Mouse (Mus musculus) B cell, adult 67 days (primary cell): ENCODE data around the gene Ice2. TPM values are rescaled to one million over a fixed set of nuclear protein-coding genes. Genes with fewer than 3 reads are reported as not detected.

Experiments
- total RNA-seq, 2 experiments: library from RNA; stranded (reverse); gene quantifications; 4 replicates each; pipeline ENCODE4 v1.2.4; 2023

Gene Ice2
- total RNA-seq: 10 to 100 TPM; 29.2 to 31.7 TPM

DNA sequence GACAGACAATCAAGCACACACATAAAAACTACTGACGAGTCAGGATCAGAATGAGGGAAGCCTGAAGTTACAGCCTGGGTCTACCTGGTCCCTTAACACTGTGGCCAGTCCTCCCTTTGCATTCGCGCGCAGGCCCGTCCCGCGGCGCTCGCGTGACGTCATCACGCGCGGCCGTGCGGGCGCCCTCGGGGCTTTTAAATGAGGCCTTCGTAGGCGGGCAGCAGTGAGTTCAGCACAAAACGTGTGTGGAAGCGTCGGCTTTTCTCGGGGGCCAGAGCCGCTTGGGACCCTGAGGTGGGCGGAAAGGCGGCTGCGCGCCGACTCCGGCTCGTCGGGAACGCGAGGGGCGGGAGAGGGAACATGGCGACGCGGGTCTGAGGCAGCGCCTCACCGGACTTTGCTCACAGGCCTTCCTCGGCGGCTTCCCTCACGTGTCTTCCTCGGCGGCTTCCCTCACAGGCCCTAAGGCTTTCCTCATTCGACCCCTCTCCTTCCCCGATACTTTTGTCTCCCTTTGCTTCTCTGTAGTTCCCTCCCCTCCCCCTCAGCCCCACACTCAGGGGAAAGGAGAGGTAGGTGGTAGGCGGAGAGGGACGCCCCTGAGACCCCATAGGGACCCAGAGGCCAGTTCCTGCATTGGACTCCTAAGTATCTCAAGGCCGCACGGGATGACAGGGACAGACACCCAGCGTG, at the start of gene Ice2:
TSS of gene Ice2 (plus strand) at position 147 of the 693 bp plus-strand sequence.

DNA sequence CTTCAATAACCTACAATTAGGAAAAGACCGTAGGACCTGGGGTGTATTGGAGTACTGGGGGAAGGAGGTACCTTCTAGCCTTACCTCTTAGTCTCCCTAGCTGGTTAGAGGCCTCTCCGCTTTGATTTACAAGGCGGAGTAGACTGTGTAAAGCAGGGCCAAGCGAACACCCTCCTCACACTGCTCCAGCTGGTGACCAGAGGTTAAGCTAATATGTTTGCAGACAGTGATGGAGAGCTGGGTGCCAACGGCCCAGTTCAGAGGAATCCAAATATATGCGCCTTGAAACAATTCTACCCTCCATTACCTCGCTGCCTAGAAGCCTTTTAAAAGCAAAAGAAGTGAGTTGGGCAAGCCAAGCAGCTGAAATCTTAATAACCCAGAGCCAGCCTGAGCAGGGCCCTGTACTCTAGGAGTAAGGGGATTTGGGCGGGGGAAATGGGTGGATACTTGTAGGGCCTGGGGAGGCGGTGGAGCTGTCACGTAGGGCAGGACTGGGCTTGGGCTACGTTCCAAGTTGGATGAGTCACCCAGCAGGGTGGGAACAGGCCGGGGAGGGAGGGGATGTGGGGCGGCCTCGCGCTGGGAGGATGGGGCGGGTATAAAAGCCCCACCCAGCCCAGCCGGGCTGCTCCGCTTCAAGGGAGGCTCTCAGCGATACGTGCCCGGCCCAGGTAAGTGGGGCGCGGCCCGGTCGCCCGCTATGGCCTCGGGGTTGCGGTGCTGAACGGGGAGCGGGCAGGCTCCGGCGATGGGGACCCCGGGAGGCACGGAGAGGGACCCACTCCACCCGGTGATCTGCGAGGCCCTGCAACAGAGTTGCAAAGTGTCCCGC, 55.6 kb downstream of the Ice2 start, which contains the start of gene Anxa2:
TSS of gene Anxa2 (plus strand) at position 555 of the 835 bp plus-strand sequence.

Other genes starting within 250 kb of the Ice2 start
- gene Anxa2, start 55.7 kb downstream of the Ice2 start, total RNA-seq: 1 to 10 TPM; 4.1 to 9.1 TPM